Mouse (Mus musculus) heart, adult 2 months (tissue): ENCODE data around the gene 2610301B20Rik.

Experiments
- CTCF ChIP-seq: fragments of 200-600 bp; IDR thresholded peaks from 2 replicates; pipeline ENCODE4 v1.8.1; 2022; ENCODE audit warnings: antibody characterized with exemption, mild to moderate bottlenecking, moderate library complexity
- EP300 ChIP-seq: fragments of 200-500 bp; IDR thresholded peaks from 2 replicates; pipeline ENCODE4 v1.6.1; 2011; ENCODE audit warnings: low read depth, low read length, control low read depth; ENCODE audit not compliant: insufficient read depth
- POLR2A ChIP-seq: fragments of 200-500 bp; IDR thresholded peaks from 2 replicates; pipeline ENCODE4 v1.6.1; 2011; ENCODE audit warnings: mild to moderate bottlenecking, low read depth, low read length, control low read depth; ENCODE audit not compliant: insufficient read depth

DNA sequence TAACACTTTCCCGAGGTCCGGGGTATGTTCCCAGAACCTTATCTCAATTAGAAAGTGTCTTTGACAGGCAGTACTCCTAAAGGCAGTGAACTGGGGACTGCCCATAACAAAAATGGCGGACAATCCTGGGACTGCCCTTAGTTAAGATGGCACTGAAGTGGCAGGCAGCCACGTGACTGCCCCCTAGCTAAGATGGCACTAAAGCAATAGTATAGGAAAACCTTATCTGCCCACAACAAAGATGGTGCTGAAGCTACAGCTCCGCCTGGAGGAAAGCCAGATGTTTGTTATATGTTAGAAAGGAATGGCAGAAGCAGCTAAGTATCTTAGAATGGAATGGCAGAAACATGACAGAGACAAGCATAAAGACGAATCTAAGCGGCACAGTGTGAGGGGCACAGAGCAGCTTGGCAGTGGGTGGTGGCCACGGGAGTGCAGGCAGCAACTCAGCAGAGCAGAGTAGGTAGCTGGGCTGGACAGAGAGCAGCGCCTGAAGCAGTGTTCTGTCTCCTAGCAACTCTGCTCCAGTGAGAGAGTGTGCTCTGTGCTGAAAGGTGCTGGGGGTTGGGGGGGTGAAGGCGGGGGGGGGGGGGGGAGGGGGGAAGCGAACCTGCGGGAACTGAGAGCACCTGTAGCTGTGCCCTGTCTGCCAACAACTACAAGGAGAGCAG lies 14.3 kb upstream of the 2610301B20Rik start:
- no peak for TF ChIP-seq CTCF
- TF ChIP-seq POLR2A, result no peak
- no peak for TF ChIP-seq EP300
